Mouse (Mus musculus) E14TG2a.4 (cell line): ENCODE measurements at regions not wholly inside any gene's neighbourhood (a gene's known extent, or its start where the extent isn't known, plus 50 kb on each side); places are given as distances from the start of the nearest gene placed in this dataset.

Source experiments
- H3K27me3 ChIP-seq: 2 replicates; pipeline ENCODE4 v1.6.1; 2014; ENCODE audit warnings: low read length, control low read depth; ENCODE audit not compliant: insufficient read depth
- H3K36me3 ChIP-seq: 2 replicates; pipeline ENCODE4 v1.6.1; 2014; ENCODE audit warnings: low read length, control low read depth; ENCODE audit not compliant: insufficient read depth
- H3K4me1 ChIP-seq: replicated peaks from 2 replicates; pipeline ENCODE4 v1.6.1; 2014; ENCODE audit warnings: low read depth, low read length, control low read depth
- H3K4me3 ChIP-seq: replicated peaks from 2 replicates; pipeline ENCODE4 v1.5.1; 2014; ENCODE audit warnings: mild to moderate bottlenecking, low read length
- H3K9me3 ChIP-seq: 2 replicates; pipeline ENCODE4 v1.6.1; 2014; ENCODE audit warnings: low read length, control low read depth
- CTCF ChIP-seq: conservative IDR thresholded peaks from 2 replicates; pipeline ENCODE4 v1.5.1; 2014; ENCODE audit warnings: low read length
- NANOG ChIP-seq: IDR thresholded peaks from 2 replicates; pipeline ENCODE4 v1.6.1; 2014; ENCODE audit warnings: borderline replicate concordance, low read length, mixed read lengths
- POU5F1 ChIP-seq: IDR thresholded peaks from 2 replicates; pipeline ENCODE4 v1.6.1; 2014; ENCODE audit warnings: low read length, borderline replicate concordance

DNA sequence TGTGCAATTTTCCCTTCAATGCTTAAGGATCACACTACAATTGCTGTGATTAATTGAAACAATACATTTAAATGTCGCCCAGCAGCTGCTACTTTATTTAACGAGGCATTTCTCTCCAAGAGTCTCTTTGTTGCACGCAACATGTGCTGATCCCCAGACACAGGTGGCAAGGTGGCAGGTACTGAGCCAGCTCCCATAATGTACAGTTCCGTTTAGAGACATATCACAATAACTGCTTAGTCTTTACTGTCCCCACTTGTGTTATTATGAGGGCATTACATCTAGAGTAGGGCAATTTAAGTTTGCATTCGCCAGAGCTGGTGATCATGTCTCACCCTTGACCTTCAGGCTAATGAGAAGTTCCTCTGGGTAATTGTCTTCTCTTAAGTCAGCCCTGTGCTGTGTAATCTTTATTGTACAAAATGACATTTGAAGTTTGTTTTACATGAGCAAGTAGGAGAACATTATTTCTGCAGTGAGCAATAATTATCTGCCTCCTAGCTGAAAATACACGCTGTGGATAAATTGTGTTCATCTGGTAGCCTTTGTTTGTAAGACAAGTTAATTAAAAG is 1005.7 kb upstream of the Nudt12 start:
- TF ChIP-seq POU5F1 (no peak), CTCF (no peak), NANOG (no peak)
- no peak overlapping the region for H3K4me3 ChIP-seq

GRCm38 (mm10) chr17:59997952-59998351 is 984.8 kb upstream of the Nudt12 start:
- no peak overlapping the region for H3K4me3 ChIP-seq
- H3K9me3 ChIP-seq = no peaks in the 10 kb centered on the region
- no peaks in the 10 kb centered on the region for H3K4me1 ChIP-seq
- TF ChIP-seq CTCF = no peak
- no peak for TF ChIP-seq POU5F1
- TF ChIP-seq NANOG = no peak
- H3K27me3 ChIP-seq = no peaks in the 10 kb centered on the region
- no peaks in the 10 kb centered on the region for H3K36me3 ChIP-seq

More for the DNA sequence above, 1005.7 kb upstream of the Nudt12 start:
- Histone ChIP-seq H3K4me1 (no peaks in the 10 kb centered on the region), H3K9me3 (no peaks in the 10 kb centered on the region), H3K36me3 (no peaks in the 10 kb centered on the region), H3K27me3 (no peaks in the 10 kb centered on the region)

DNA sequence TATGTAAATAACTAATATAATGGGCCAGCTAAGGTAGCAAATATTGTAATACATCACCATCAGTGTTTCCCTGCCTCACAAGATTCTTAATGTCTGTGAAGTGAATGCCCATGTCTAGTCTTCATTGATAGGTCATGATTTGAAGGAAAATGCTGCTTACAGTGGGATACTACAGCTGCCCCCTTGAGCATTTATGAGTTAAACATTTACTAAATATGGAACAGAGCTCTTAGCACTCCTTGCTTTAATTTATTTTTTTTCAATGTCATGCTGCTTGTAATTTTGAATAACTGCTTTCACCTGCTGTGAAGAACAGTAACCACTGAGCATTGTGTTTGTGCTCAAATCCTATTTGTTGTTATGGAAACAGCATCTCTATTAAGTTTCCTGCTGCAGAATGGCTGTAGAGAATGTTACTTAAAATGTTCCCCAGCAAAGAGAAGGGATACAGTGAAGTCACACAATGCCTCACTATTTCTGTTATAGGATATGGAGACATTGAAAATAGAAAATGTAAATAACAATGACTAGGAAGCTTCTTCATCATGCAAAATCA is 966.2 kb upstream of the Nudt12 start:
- Histone ChIP-seq H3K9me3 (no peaks in the 10 kb centered on the region), H3K4me3 (no peak overlapping the region), H3K27me3 (no peaks in the 10 kb centered on the region), H3K4me1 (no peaks in the 10 kb centered on the region), H3K36me3 (no peaks in the 10 kb centered on the region)
- TF ChIP-seq CTCF = no peak
- no peak for TF ChIP-seq POU5F1
- no peak for TF ChIP-seq NANOG

DNA sequence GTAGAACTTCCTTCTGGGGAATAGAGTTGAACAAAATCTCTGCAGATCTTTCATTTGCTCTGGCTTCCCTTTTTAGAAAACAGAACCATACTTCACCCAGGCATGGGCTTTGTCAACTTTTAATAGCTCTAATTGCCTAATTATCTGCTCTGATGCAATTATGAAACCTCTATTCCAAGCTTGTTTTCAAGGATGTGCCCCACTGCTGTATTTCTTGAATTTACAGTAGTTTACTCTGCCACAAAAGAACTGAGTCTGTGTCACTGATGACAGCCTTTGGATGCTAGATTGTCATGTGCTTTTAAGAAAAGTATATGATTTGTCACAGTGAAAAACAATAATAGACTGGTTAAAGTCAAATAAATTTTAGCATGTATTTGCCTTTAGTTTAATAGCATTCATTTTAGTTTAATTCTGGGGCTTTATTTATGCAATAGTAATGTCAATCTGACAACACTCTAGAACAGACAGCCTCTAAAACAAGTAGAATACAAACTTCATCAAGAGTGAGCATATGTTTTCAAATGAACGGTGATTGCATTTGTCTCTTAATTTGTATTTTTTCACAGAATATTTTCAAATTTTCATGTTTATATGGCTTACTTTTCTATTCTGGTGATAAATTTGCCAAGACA is 964.1 kb upstream of the Nudt12 start:
- Histone ChIP-seq H3K27me3 (no peaks in the 10 kb centered on the region), H3K4me1 (no peaks in the 10 kb centered on the region), H3K9me3 (no peaks in the 10 kb centered on the region), H3K36me3 (no peaks in the 10 kb centered on the region), H3K4me3 (no peak overlapping the region)
- TF ChIP-seq CTCF = no peak

- no peaks in the 10 kb centered on the region for H3K9me3 ChIP-seq
- H3K4me3 ChIP-seq = no peak overlapping the region
- H3K36me3 ChIP-seq = no peaks in the 10 kb centered on the region
- TF ChIP-seq CTCF = no peak
- no peaks in the 10 kb centered on the region for H3K4me1 ChIP-seq
- H3K27me3 ChIP-seq = no peaks in the 10 kb centered on the region
Observed at GRCm38 (mm10) chr17:59967383-59967782, 954.2 kb upstream of the Nudt12 start.

GRCm38 (mm10) chr17:59955300-59956057 is 942.3 kb upstream of the Nudt12 start:
- H3K4me3 ChIP-seq = no peak overlapping the region
- TF ChIP-seq NANOG (no peak), CTCF (no peak), POU5F1 (no peak)
- H3K27me3 ChIP-seq = no peaks in the 10 kb centered on the region
- H3K9me3 ChIP-seq = no peaks in the 10 kb centered on the region
- H3K36me3 ChIP-seq = no peaks in the 10 kb centered on the region
- no peaks in the 10 kb centered on the region for H3K4me1 ChIP-seq

- Histone ChIP-seq H3K27me3 (no peaks in the 10 kb centered on the region), H3K9me3 (no peaks in the 10 kb centered on the region), H3K4me1 (no peaks in the 10 kb centered on the region), H3K36me3 (no peaks in the 10 kb centered on the region), H3K4me3 (no peak overlapping the region)
- TF ChIP-seq NANOG = no peak
- TF ChIP-seq POU5F1 = no peak
- TF ChIP-seq CTCF = no peak
Observed at GRCm38 (mm10) chr17:59946433-59946832, 933.3 kb upstream of the Nudt12 start.

DNA sequence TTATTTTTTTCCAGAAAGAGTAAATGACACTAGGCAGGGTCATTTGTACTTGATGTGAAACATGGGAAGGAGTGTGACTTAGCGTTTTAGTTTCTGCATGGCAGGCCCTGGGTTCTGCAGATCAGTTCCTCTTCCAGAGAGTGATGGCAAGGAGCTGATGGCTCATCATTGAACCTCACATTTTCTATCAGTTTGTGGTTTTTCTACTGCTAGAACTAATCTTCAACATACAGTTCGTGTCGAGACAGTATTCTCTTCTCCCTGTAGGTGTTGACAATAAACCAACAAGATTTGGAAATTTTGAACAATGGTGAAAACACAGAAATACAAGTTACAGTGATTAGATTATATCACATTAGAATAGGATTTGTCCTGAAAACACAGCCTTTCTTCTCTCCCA is 891.2 kb upstream of the Nudt12 start:
- no peak for TF ChIP-seq CTCF
- TF ChIP-seq NANOG = no peak
- no peak for TF ChIP-seq POU5F1
- H3K4me3 ChIP-seq = no peak overlapping the region

GRCm38 (mm10) chr17:59877791-59878190 is 864.6 kb upstream of the Nudt12 start:
- H3K4me1 ChIP-seq = no peaks in the 10 kb centered on the region
- H3K36me3 ChIP-seq = no peaks in the 10 kb centered on the region
- H3K4me3 ChIP-seq = no peak overlapping the region
- TF ChIP-seq POU5F1 (no peak), CTCF (no peak), NANOG (no peak)
- no peaks in the 10 kb centered on the region for H3K9me3 ChIP-seq
- no peaks in the 10 kb centered on the region for H3K27me3 ChIP-seq

More for the DNA sequence above, 891.2 kb upstream of the Nudt12 start:
- no peaks in the 10 kb centered on the region for H3K36me3 ChIP-seq
- H3K4me1 ChIP-seq = no peaks in the 10 kb centered on the region
- H3K27me3 ChIP-seq = no peaks in the 10 kb centered on the region
- no peaks in the 10 kb centered on the region for H3K9me3 ChIP-seq
